Mouse (Mus musculus) testis, adult 2 months (tissue): Measurements from ENCODE around the gene Rabl3.

Source experiments
- CTCF ChIP-seq: fragments of 200-500 bp; IDR thresholded peaks from 2 replicates; pipeline ENCODE4 v1.5.1; 2012; ENCODE audit warnings: low read depth, mild to moderate bottlenecking, inconsistent platforms, low read length, moderate library complexity; ENCODE audit not compliant: control insufficient read depth, insufficient read depth, insufficient replicate concordance
- POLR2A ChIP-seq: fragments of 200-500 bp; IDR thresholded peaks from 2 replicates; pipeline ENCODE4 v1.6.1; 2012; ENCODE audit warnings: low read depth, mild to moderate bottlenecking, inconsistent platforms, low read length, moderate library complexity; ENCODE audit not compliant: control insufficient read depth

- TF ChIP-seq POLR2A (no peak), CTCF (no peak)
These were observed 25.4 kb downstream of the Rabl3 start for GRCm38 (mm10) chr16:37565117-37565516.
